Mouse (Mus musculus): ENCODE measurements around the gene Ano1.

Ano1 gene

GRCm38 (mm10) chr7:144581559-144582283, 170.1 kb downstream of the Ano1 start:
- DNase-seq = peak; percentile 43

- DNase-seq = no peak
These were observed 173.9 kb downstream of the Ano1 start for GRCm38 (mm10) chr7:144577876-144578275.

DNA sequence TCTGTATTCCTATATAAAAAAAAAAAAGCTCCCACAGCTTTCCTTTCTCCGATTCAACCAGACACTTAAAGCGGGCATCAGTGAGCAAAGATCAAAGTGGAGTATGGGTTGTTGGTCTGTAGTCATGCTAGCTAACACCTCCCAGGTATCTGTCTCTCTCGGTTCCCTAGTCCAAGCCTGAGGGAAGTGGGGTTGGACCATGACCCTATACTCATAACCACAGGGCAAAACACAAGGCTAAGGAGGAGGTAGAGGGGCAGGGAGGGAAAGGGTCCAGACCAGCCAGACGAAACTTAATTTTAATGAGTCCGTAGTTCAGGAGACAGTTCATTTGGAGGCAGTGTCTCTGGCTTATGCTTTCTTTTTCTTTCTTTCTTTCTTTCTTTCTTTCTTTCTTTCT, 179.5 kb downstream of the Ano1 start:
- DNase-seq = no peak

DNA sequence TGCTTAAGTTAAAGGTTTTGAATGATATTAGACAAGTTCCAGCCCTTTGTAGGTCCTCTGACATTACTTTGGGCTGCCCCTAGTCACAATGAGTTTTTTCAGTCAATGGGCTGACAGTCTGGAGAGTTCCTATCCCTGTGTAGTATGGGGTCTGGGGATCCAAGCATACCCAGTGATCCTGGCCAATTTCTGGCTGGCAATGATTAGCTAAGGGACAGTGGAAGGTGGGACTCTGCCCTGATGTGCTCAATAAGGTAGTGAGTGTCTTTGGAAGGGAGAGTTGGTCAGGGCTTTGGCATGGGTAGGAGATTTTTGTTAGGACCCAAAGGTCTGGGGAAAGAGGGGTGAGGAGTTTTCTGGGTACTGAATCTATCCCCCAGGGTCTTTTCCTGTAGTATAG, 180.2 kb downstream of the Ano1 start:
- DNase-seq = no peak

- peak; percentile 19 for DNase-seq
These were observed 182.3 kb downstream of the Ano1 start for GRCm38 (mm10) chr7:144569428-144569827.

DNA sequence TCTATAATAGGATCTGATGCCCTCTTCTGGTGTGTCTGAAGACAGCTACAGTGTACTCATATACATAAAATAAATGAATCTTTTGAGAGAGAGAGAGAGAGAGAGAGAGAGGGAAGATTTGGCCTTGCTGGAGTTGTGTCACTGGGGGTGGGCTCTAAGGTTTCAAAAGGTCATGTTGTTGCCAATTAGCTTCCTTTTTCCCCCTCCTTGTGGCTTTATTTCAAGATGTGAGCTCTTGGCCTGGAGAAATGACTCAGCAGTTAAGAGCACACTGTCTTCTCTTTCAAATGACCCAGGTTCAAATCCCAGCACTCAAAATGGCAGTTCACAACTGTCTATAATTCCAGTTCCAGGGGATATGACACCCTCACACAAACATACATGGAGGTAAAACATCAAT, 183.7 kb downstream of the Ano1 start:
- DNase-seq = no peak

DNA sequence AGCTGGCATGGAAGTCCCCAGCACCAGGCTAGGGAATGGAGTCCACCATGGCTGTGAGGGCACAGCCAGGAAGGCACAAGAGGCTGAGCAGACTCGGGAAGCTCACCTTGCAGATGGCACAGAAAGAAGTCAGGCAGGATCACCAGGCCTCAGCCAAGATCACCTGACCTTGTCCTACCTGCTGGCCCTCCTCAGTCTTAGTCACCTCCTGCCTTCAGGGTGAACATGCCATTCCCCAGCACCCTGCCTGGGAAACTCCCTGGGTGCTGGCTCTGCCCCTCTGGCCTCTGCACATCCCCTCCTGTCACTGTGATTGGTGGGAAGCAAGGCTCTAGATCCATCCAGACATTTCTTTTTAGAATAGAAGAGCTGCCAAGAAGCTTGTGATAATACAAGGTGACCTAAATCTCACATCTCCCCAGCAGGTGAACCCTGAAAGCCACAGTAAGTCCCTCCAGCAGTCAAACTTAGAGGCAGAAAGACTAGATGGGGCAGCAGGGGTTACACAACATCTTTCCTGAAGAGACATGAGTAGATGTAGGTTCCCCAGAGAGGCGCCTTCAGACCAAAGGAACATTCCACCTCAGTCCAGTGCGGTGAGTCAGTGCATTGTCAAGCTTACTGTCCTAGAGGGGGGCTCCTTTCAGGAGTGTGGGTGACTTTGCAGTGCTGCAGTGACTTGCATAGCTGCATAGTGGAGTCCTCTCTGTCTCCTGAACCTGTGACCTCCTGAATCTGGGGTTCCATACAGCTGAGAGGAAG, 184.7 kb downstream of the Ano1 start:
- DNase-seq = no peak

DNA sequence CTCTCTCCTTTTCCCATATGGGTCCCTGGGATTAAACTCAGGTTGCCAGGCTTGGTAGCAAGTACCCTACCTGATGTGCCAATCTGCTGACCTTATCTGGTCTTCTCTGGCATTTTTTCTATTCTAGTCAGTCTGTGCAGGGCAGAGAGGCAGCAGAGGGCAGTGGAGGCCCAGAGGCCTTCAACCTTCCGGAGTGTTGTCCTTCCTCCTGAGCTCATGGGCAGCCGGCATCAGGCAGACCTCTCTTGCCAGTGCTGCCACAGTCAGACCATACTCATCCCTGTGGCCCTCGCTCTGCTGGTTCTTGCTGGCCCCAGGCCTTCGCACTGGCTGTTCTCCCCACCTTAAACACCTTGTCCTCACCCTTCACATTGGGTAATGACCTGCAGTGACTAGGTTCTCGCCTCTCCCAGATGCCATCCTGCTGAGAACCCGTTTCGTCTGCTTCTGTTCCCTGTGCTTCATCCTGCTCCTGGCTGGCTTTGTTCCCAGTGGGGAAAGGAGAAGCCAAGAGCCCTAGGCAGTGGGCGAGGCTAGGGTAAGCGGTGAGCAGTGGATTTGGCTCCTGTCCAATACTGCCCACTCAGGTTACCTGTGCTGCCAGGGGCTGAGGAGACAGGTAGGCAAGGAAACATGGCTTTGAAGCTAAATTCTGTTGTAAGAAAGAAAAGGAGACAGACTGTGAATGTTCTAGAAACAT, 188.2 kb downstream of the Ano1 start:
- DNase-seq = no peak

DNA sequence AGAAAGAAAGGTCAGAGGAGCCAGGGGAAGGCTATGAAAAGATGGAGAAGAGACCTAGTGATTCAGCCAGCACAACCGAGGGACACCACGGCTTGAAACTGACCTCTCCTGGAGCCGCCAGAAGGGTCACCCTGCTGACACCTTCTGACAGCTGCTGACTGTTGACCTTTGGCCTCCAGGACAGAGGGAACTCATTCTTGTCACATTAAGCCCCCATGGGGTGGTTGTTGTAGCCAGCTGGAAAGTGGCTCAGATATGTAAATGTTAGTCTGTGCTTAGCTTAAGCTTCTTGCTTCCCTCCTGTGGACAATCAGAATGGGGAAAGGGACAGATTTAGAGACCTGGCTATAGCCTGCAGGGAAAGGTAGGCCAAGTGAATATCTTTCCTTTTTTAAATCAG, 189.8 kb downstream of the Ano1 start:
- DNase-seq = no peak

GRCm38 (mm10) chr7:144560594-144560993, 191.2 kb downstream of the Ano1 start:
- no peak for DNase-seq

DNA sequence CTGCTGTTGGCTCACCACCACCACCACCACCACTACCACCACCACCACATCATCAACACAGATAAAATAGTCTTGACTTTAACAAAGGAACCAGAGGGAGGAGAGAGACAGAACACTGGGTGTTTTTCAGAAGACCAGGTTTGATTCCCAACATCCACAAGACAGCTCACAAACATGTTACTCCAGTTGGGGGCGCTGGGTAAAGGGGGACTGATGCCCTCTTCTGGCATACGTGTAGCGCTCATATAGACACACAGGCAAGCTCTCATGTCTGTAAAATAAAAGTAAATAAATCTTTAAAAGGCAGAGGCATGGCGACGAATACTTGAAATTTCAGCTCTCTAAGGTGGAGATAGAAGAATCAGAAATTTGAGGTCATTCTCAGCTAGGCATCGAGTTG, 193.2 kb downstream of the Ano1 start:
- no peak for DNase-seq

DNA sequence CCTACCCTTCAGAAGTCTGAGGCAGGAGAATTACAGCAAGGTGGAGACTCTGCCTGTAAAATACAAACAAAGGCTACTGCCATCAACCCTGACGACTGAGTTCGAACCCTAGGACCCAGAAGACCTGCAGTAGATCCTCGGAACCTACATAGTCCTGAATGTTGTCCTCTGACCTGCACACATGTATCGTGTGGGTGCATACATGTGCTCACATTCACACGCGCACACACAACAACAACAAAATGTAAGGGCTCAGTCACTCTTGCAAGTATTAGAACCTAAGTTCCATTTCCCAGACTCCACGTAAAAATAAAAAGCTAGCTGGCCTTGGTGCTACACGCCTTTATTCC, 197.7 kb downstream of the Ano1 start:
- DNase-seq = no peak

- DNase-seq = peak; percentile 98
These were observed 198.3 kb downstream of the Ano1 start, which contains the start of gene Ppfia1 for GRCm38 (mm10) chr7:144553237-144554122. TSS of gene Ppfia1 (minus strand) at chr7:144553729.

DNA sequence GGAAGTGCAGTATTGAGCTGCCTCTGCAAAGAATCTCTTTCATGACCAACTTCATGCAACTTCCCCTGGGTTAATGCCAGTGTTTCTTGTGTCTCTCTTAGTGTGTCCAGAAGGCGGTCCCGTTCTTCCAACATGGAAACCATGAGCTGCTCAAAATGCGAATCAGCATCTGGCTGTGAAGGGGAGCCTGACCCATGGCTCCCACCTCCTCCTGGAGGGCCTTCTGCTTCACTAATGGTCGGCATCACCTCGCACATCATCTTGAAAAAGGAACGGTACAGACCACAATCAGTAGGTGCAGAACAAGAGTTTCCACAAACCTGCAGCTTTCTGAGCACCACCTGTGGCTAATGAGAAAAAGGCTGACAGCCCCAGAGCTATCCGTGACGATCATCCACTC, 199.5 kb downstream of the Ano1 start:
- DNase-seq = no peak

DNA sequence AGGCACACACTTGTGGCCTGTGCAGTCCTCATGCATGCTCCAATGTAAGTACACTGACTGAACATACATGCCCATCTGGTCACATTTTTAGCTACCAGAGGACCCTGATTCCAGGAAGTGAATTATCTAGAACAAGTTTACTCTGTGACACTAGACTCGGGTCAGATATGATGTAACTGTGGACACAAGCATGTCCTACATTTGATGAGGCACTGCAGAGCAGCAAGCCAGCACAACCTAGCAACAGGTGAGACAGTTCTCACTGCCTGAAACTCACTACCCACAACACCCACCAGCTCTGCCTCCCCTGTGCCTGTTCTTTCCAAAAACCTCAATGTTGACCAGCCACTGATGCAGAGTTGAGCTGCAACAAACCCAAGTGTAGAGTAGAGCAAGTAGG, 201.0 kb downstream of the Ano1 start:
- no peak for DNase-seq

GRCm38 (mm10) chr7:144549904-144550566, 201.7 kb downstream of the Ano1 start:
- no peak for DNase-seq

DNA sequence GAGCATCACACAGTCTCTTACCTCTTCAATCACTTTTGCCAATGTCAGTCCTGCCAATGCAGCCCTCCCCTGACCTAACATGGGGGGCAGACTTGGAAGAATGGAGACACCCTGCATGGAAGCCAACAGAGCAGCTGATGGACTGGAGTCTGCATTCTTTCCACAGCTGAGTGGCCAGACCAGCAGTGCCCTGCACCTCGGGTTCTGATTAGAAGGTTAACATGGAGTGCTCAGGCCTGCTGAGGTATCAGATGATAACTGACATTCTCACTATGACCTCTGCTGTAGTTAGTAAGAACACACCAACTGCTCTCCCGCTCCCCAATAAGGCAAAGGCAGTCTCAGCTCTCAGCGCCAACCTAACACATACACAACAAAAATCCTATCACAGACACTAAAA, 206.5 kb downstream of the Ano1 start:
- no peak for DNase-seq

DNA sequence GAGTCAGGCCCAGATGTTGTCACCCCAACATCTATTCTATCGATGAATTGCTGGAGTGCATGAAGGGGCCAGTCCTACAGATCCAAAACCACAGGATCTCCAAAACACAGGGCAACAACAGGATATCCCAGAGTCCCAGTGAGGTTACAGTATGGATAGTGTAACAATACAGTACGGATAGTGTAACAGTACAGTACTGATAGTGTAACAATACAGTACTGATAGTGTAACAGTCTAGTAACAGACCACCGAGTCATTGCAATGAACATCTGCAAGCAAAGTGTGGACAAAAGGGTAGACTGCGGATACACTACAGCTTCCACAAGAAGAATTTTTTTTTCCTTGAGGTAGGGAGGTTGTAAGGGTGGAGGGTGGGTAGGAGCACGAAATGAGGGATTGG, 210.4 kb downstream of the Ano1 start:
- no peak for DNase-seq

DNA sequence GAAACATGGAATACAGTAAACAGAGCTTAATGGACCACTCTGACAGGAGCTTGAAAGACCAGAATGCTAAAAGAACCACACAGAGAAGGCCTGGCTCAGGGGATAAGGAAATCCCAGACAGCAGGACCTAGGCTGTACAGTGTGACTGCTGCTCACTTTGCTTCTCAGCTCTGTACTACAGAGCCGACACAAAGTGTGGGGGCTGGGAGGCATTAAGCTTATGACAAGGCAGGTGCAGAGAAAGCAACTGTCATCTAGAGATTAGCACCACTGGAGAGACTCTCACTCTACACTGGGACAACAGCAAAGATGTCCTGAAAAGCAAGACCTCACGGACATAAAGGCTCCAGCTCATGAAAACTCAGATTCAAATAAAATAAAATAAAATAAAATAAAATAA, 212.6 kb downstream of the Ano1 start:
- no peak for DNase-seq
